Mouse (Mus musculus) stomach, embryonic 14.5 days (tissue): ENCODE data around the gene 4930519P11Rik. TPM values are rescaled to one million over a fixed set of nuclear protein-coding genes. Genes with fewer than 3 reads are reported as not detected.

ENCODE experiments used
- ATAC-seq: fragments of 200-750 bp; cut with Nextera tagmentation; 2 replicates; pipeline ENCODE4 v1.8.0; 2017; ENCODE audit warnings: low read depth, moderate TSS enrichment; ENCODE audit not compliant: insufficient number of reproducible peaks, insufficient read depth, low FRiP score
- H3K27ac ChIP-seq: fragments of 300-500 bp; sonication (generic); 2 replicates; pipeline ENCODE4 v1.5.1; 2014; ENCODE audit warnings: mild to moderate bottlenecking, low read length, moderate library complexity, mixed read lengths
- H3K27me3 ChIP-seq: fragments of 300-500 bp; sonication (generic); 2 replicates; pipeline ENCODE4 v1.6.1; 2014; ENCODE audit warnings: low read length, control low read depth, mixed read lengths; ENCODE audit not compliant: control insufficient read depth, insufficient read depth
- H3K36me3 ChIP-seq: fragments of 300-500 bp; sonication (generic); 2 replicates; pipeline ENCODE4 v1.6.1; 2014; ENCODE audit warnings: mild to moderate bottlenecking, control low read depth, low read length, moderate library complexity, mixed read lengths; ENCODE audit not compliant: control insufficient read depth, insufficient read depth
- H3K4me1 ChIP-seq: fragments of 300-500 bp; sonication (generic); 2 replicates; pipeline ENCODE4 v1.6.1; 2014; ENCODE audit warnings: low read length, control low read depth, mixed read lengths; ENCODE audit not compliant: control insufficient read depth, insufficient read depth
- H3K4me2 ChIP-seq: fragments of 300-500 bp; sonication (generic); replicated peaks from 2 replicates; pipeline ENCODE4 v1.6.1; 2014; ENCODE audit warnings: low read depth, low read length, control low read depth
- H3K4me3 ChIP-seq: fragments of 300-500 bp; sonication (generic); 2 replicates; pipeline ENCODE4 v1.5.1; 2014; ENCODE audit warnings: low read depth, low read length, control low read depth
- H3K9ac ChIP-seq: fragments of 300-500 bp; sonication (generic); replicated peaks from 2 replicates; pipeline ENCODE4 v1.6.1; 2014; ENCODE audit warnings: low read depth, mild to moderate bottlenecking, control low read depth, low read length, moderate library complexity, mixed read lengths
- H3K9me3 ChIP-seq: fragments of 300-500 bp; sonication (generic); 2 replicates; pipeline ENCODE4 v1.6.1; 2016; ENCODE audit warnings: low read depth, low read length, control low read depth; ENCODE audit not compliant: control insufficient read depth
- WGBS: fragments of 180-500 bp; shearing (Covaris S2); extraction: QIAGEN DNeasy Blood & Tissue Kit; methylation state at CpG from one replicate; pipeline ENCODE4 v1.1.7; 2014; 5-methylcytosine and 5-hydroxymethylcytosine counted together
- polyA plus RNA-seq: library from polyadenylated mRNA; unstranded; fragments of >200 nt; fragmentation: Nextera tagmentation; extraction: Ambion mirVana; gene quantifications from 2 replicates; pipeline ENCODE4 v1.2.1, GENCODE M21; 2014

The 4930519P11Rik gene
- polyA plus RNA-seq, 1 experiment from 2014 or later = not detected

DNA sequence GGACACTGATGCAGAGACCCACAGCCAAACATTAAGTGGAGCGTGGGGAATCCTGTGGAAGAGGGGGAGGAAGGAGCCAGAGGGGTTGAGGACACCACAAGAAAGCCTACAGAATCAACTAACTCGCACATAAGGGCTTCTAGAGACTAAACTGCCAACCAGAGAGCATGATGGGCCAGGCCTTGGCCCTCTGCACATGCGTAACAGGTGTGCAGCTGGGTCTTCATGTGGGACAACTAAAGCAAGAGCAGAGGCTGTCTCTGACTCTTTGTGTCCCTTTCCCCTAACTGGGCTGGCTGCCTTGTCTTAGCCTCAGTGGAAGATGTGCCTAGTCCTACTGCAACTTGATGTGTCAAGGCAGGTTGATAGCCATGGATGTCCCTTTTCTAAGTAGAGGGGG is 3.8 kb upstream of the 4930519P11Rik start:
- ATAC-seq = no peak
- H3K9ac ChIP-seq = no peak overlapping the region
- no peak overlapping the region for H3K4me2 ChIP-seq
- H3K27me3 ChIP-seq = no peaks in the 10 kb centered on the region
- H3K36me3 ChIP-seq = no peaks in the 10 kb centered on the region
- H3K9me3 ChIP-seq = no peaks in the 10 kb centered on the region
- H3K4me1 ChIP-seq = 0 out of 2 replicates have a peak, but pooled peaks cover 3% of the 10 kb centered on the region
- no peak overlapping the region for H3K4me3 ChIP-seq
- 87% methylated on average over 3 of the region's 3 CpGs for WGBS
- no peak overlapping the region for H3K27ac ChIP-seq

DNA sequence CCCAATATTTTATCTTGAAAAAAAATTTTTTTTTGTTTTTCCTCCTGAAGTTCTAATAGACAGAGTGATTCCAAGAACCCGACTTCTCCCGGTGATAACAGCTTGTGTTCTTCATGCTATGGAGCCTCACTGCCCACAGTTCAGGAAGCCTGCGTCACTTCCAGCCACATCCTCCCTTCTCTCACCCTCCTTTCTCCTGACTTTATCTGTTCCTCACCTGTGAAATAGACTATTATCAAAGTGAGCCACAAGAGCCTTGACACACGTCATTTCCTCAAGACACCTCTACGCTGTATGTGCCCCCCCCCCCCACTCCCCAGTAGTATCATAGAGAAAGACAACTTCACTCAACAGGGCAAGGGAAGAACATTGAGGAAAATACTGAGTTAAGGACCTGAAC is 2.4 kb upstream of the 4930519P11Rik start:
- ATAC-seq = no peak
- Histone ChIP-seq H3K36me3 (no peaks in the 10 kb centered on the region), H3K27me3 (no peaks in the 10 kb centered on the region), H3K4me1 (0 out of 2 replicates have a peak, but pooled peaks cover 3% of the 10 kb centered on the region), H3K9ac (no peak overlapping the region), H3K27ac (no peak overlapping the region), H3K9me3 (no peaks in the 10 kb centered on the region), H3K4me2 (no peak overlapping the region), H3K4me3 (no peak overlapping the region)
- WGBS = 87% methylated on average over 5 of the region's 5 CpGs

DNA sequence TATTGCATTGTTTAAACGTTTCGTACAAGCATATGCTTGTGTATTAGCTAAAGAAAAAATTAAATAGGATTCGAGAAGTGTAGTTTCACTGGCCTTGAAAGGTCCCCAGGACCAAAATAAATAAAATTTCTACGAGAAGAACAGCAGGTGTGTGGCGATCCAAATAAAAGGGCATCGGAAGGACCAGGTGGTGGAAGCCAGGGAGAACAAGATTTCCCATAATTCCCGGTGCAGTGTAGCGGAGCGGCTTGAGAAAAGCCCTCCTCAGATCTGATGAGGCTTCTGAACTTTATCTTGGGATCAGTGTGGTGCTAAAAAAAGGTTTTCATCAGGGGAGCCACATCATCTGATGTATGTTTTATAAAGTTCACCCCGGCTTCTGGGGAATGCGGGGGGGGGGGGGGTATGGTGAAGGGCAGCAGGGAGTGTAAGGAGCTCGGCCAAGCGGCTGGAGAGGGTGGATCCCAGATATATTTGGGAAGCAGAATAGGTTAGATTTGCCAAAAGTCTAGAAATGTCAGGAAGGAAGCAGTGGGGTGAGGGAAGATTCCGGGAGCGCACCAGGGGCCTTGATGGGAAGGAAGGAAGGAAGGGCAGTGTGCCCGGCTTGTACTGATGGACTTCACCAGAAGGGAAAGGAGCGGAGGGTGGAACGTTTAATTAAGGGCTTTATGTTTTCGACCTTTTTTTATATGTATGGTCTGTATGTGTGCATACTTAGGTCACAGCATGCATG is 1.8 kb upstream of the 4930519P11Rik start:
- H3K4me3 ChIP-seq = no peak overlapping the region
- no peak overlapping the region for H3K27ac ChIP-seq
- H3K4me2 ChIP-seq = no peak overlapping the region
- ATAC-seq = no peak
- WGBS = 67% methylated on average over 19 of the region's 19 CpGs
- H3K27me3 ChIP-seq = no peaks in the 10 kb centered on the region
- H3K4me1 ChIP-seq = 0 out of 2 replicates have a peak, but pooled peaks cover 3% of the 10 kb centered on the region
- H3K36me3 ChIP-seq = no peaks in the 10 kb centered on the region
- no peaks in the 10 kb centered on the region for H3K9me3 ChIP-seq
- H3K9ac ChIP-seq = no peak overlapping the region

DNA sequence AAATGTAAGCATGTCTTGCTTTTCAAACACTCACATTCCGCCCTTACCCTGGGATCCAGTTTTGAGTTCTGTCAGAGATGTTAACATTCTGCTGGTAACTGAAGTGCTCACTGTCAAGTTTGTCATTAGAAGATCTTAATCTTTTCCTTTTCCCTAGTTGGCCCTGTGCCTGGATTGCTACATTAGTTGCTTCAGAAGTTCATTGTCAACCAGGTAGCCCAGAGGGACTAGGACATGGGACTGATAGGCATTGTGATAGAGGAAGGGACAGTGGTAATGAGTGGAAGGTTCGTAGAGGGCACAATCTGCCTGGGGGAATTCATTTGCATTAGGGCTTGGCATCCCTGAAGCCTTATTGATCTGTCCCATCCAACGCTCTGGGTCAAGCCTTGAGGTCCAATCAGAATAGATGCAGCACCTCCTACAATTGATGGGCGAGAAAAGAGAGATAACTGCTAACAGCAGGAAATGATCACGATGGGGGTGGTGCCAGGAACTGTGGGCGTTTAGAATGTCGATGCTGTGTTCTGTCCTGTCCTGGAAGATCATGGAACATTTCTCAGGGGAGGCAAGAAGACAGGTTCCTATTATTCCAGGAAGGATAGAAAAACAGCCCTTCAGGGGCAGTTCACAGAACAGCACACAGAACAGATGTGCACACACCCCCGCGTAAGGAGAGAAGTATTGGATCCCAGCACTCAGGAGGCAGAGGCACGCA is 4.0 kb downstream of the 4930519P11Rik start:
- Histone ChIP-seq H3K27me3 (no peaks in the 10 kb centered on the region), H3K27ac (no peak overlapping the region), H3K36me3 (no peaks in the 10 kb centered on the region), H3K9me3 (no peaks in the 10 kb centered on the region), H3K9ac (no peak overlapping the region), H3K4me3 (no peak overlapping the region), H3K4me2 (no peak overlapping the region), H3K4me1 (0 out of 2 replicates have a peak, but pooled peaks cover 3% of the 10 kb centered on the region)
- ATAC-seq = no peak
- WGBS = 65% methylated on average over 10 of the region's 10 CpGs

DNA sequence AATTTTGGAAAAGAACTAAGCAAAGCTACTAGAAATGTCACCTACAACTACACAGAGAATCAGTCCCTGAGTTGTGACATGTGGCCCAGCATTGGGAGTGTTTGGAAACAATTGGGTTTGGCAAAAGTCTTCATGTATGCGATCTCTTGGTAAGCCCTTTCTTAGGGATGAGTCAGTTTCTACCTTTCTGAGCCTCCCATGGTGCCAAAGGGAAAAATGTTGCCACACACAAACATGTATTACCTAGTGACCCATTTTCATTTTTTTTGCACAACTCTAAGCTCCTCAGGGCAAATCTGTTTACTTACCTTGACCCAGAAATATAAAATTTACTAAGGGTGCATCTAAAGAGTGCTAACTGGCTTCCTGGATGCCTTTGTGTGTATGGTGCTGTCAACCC is 6.3 kb downstream of the 4930519P11Rik start:
- 76% methylated on average over 1 of the region's 1 CpGs for WGBS

DNA sequence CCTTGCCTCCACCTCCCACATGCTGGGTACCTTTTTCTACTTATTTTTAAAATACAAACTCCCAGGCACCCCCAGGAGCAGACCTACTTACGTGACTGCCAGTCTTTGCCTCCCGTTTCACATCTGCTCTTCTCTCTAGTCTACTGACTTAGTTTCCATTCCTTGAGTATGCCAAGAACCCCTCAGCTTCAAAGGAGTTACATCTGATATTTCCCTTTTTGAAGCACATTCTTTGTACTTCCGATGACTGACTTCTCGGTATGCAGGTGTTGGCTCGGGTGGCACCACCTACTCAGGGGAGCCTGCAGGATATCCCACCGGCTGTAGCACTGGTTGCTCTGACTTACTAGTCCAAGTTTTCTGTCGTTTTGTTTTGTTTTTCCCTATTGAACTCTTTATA is 9.1 kb downstream of the 4930519P11Rik start:
- Histone ChIP-seq H3K4me3 (peak overlapping the region; percentile 87), H3K9ac (no peak overlapping the region), H3K27ac (no peak overlapping the region), H3K27me3 (no peaks in the 10 kb centered on the region), H3K36me3 (no peaks in the 10 kb centered on the region), H3K4me2 (peak overlapping the region; percentile 88), H3K9me3 (no peaks in the 10 kb centered on the region), H3K4me1 (peaks cover 7% of the 10 kb centered on the region; the same call in 1 of the 2 replicates)
- WGBS = 31% methylated on average over 7 of the region's 7 CpGs
- ATAC-seq = no peak

More for the DNA sequence above, 6.3 kb downstream of the 4930519P11Rik start:
- Histone ChIP-seq H3K4me1 (peaks cover 7% of the 10 kb centered on the region; the same call in 1 of the 2 replicates), H3K27me3 (no peaks in the 10 kb centered on the region), H3K36me3 (no peaks in the 10 kb centered on the region), H3K9ac (no peak overlapping the region), H3K27ac (no peak overlapping the region), H3K4me3 (no peak overlapping the region), H3K4me2 (no peak overlapping the region), H3K9me3 (no peaks in the 10 kb centered on the region)
- no peak for ATAC-seq

DNA sequence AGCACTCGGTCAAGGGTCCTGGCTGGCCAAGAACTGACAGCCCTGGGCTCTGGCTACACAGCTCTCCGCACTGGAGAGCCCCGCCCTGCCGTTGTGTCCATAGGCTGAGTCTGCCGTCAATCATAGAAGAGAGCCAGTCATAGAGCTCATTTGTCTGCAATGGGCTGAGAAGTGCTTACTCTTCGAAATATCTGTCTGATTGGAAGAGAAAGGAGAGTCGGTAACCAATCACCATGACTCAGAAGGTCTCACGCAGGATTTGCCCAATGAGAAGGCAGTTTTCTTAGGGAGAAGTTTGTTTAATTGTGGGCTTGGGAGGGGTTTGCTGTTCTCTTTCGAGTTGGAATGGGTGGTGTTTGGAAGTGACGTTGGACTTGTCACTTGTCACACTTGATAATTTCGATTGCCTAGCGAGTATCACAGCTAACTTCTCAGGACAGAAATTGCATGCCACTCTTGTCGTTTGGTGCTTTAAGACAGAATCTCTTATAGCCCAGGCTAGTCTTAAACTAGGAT is 9.5 kb downstream of the 4930519P11Rik start, which contains the start of gene Pxmp4:
Gene Pxmp4 (minus strand): TSS at position 71 of the 516 bp plus-strand sequence.
- Histone ChIP-seq H3K27ac (no peak within 1 kb of the TSS; the same call in 1 of the 2 replicates), H3K4me1 (peaks cover 7% of the 10 kb centered on the region; the same call in 1 of the 2 replicates), H3K4me2 (peak within 1 kb of the TSS; percentile 88), H3K9ac (peak within 1 kb of the TSS; percentile 80), H3K4me3 (peak within 1 kb of the TSS; percentile 87), H3K36me3 (no peaks in the 10 kb centered on the region), H3K9me3 (no peaks in the 10 kb centered on the region), H3K27me3 (no peaks in the 10 kb centered on the region)
- WGBS = 1% methylated on average over 13 of the region's 13 CpGs
- peak; percentile 100 for ATAC-seq

DNA sequence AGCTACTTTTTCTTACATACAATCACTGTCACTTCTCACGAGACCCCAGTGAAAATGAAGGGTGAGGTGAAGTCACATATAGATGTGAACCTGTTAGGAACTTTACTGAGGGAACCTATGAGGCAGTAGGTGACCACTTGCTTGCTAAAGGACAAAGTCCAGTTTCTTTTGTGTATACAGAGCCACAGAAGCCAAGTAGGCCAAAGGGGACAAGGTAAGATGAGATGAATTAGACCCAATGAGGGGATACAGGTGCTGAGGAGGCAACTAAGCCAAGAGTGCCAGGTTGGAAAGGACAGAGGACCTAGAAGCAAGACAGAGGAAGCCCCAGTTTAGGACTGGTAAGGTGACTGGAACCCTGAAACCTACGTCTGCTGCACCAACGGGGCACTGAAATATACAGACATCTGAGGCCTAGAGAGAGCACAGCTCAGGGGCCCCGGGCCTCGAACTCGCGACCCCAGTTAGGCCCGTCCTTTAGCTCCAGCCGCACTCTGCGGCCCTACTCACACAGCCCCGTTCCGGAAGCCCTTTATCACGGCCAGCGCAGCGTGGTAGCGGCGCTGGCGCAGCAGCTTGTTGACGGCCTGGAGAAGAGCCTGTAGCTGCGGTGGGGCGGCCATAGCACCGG is 10.1 kb downstream of the 4930519P11Rik start:
- peak overlapping the region; percentile 80 for H3K9ac ChIP-seq
- no peaks in the 10 kb centered on the region for H3K9me3 ChIP-seq
- ATAC-seq = no peak
- peaks cover 7% of the 10 kb centered on the region; the same call in 1 of the 2 replicates for H3K4me1 ChIP-seq
- WGBS = 16% methylated on average over 22 of the region's 22 CpGs
- H3K4me2 ChIP-seq = peak overlapping the region; percentile 88
- H3K4me3 ChIP-seq = peak overlapping the region; percentile 87
- H3K36me3 ChIP-seq = no peaks in the 10 kb centered on the region
- no peaks in the 10 kb centered on the region for H3K27me3 ChIP-seq
- H3K27ac ChIP-seq = no peak overlapping the region; the same call in 1 of the 2 replicates
